Mouse (Mus musculus): ENCODE measurements around the gene Mettl7b.

DNA sequence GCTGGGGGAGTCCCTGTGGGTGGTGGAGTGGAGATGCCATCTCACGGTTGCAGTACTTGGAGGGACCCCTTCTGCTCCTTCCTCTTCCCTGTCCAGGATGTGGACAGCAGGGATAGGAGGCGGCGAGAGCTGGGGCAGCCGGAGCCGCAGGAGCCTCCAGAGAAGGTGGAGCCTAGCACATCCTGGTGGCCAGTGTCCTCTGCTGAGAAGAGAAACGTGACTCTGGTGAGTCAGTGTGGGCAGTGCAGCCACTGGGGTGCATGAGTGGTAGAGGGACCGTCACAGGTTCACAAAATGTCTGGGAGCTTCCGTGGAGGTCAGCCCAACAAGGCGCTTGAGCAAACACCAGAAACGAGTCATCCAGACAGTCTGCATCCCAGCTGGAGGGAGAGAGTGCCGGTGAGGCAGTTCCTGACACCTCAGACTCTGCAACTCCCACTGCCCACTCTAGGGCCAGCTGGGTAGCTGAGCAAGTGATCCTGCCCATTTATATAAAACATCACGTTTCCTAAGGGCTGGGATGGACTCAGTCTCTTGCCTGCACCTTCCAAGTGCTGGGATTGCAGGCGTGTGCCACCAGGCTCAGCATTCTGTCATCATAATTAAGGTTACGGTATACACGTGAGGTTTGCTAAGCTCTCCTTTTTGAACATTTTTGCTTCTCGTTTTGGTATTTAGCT, 10.4 kb downstream of the Mettl7b start:
- TF ChIP-seq POLR2A (IDR thresholded peaks at IDR 0.05; ENCODE audit: insufficient read depth, low read depth, low read length) (no peak), CTCF (IDR thresholded peaks at IDR 0.05) (no peak), EP300 (IDR thresholded peaks at IDR 0.05; ENCODE audit: insufficient read depth, low read depth, low read length) (no peak)
